Mouse (Mus musculus) liver, embryonic 18 days (tissue): ENCODE results near the gene Zfp69. TPM values are rescaled to one million over a fixed set of nuclear protein-coding genes. Genes with fewer than 3 reads are reported as not detected.

Experiments
- polyA plus RNA-seq: library from polyadenylated mRNA; depleted of rRNA; stranded (reverse); fragments of >200 nt; gene quantifications from 2 replicates; pipeline ENCODE4 v1.2.3, GENCODE M21; 2012; rRNA removed

Gene Zfp69
- 1.1 TPM in 2 replicates for polyA plus RNA-seq

GRCm38 (mm10) chr4:120951428-120951973 is at the start of gene Zfp69:
Gene Zfp69, minus strand, starts transcription at chr4:120951699.

GRCm38 (mm10) chr4:120924554-120925299 is 26.8 kb downstream of the Zfp69 start, which contains the start of gene Exo5:
Gene Exo5, minus strand, starts transcription at chr4:120925017.

Other genes with a start within 250 kb of the Zfp69 start
- gene Kcnq4, start 203.1 kb downstream of the Zfp69 start, polyA plus RNA-seq = 0.22 and 0.32 TPM in 2 replicates
- 47.4 and 49.8 TPM in 2 replicates for gene Nfyc, start 120.1 kb downstream of the Zfp69 start, polyA plus RNA-seq
- gene Rims3, start 96.9 kb downstream of the Zfp69 start, polyA plus RNA-seq = 0.16 and 0.17 TPM in 2 replicates
- 4.5 and 4.9 TPM in 2 replicates for gene Exo5, start 26.7 kb downstream of the Zfp69 start, polyA plus RNA-seq
- 12.5 and 14.8 TPM in 2 replicates for gene Smap2, start 65.5 kb upstream of the Zfp69 start, polyA plus RNA-seq
- 0.43 and 0.70 TPM in 2 replicates for gene Col9a2, start 87.7 kb upstream of the Zfp69 start, polyA plus RNA-seq
- gene Zmpste24, start 146.5 kb upstream of the Zfp69 start, polyA plus RNA-seq = 13.5 and 15.5 TPM in 2 replicates
- not detected in 2 replicates for gene Tmco2, start 157.5 kb upstream of the Zfp69 start, polyA plus RNA-seq